Comparison of ENCODE assay signal across 23 mouse cellular contexts in genomic region chr3:7013516-7013915, GRCm38 (mm10).
DNase-seq lines count a peak whose midpoint lies in the region; ATAC-seq and TF ChIP-seq lines count a peak whose summit lies in the region.
"Had no signal": no experiment of that assay in that cellular context is flagged by ENCODE, and none has a peak within 500 bp of the region (broad histone marks: within the 10 kb centered on the region; RNA-seq: fewer than 3 reads in every experiment).

No protein-coding gene starts in this region.

- H3K36me3 ChIP-seq in midbrain, embryonic 11.5 days (ENCODE audit: control insufficient read depth, insufficient read depth, low read length), result no peaks in the 10 kb centered on the region
- no peaks in the 10 kb centered on the region for H3K36me3 ChIP-seq in midbrain, embryonic 10.5 days
- no peaks in the 10 kb centered on the region for H3K36me3 ChIP-seq in embryonic facial prominence, embryonic 10.5 days (replicated peaks)
- no peaks in the 10 kb centered on the region for H3K36me3 ChIP-seq in limb, embryonic 11.5 days (ENCODE audit: control insufficient read depth, insufficient read depth, low read length)
- H3K36me3 ChIP-seq in midbrain, postnatal 0 days (ENCODE audit: insufficient read depth, low read length), result no peaks in the 10 kb centered on the region
- H3K36me3 ChIP-seq in neural tube, embryonic 15.5 days, result no peaks in the 10 kb centered on the region
- H3K36me3 ChIP-seq: embryonic facial prominence, embryonic 12.5 days; heart, embryonic 10.5 days; limb, embryonic 15.5 days; liver, embryonic 15.5 days had no signal

- 0 out of 2 replicates have a peak, but pooled peaks have one; percentile 34 for ATAC-seq in midbrain, embryonic 11.5 days (ENCODE audit: low FRiP score)
- ATAC-seq in limb, embryonic 11.5 days (ENCODE audit: insufficient number of reproducible peaks, low FRiP score, low TSS enrichment, low read depth), result no peak
- ATAC-seq in midbrain, postnatal 0 days (ENCODE audit: low FRiP score), result no peak
- ATAC-seq in neural tube, embryonic 15.5 days (ENCODE audit: low FRiP score), result no peak
- ATAC-seq: forebrain, embryonic 14.5 days had no signal

- no peak overlapping the region for H3K4me2 ChIP-seq in midbrain, embryonic 11.5 days
- H3K4me2 ChIP-seq in limb, embryonic 11.5 days (ENCODE audit: low read depth, severe bottlenecking), result no peak overlapping the region
- H3K4me2 ChIP-seq in midbrain, postnatal 0 days (ENCODE audit: low read depth, low read length, poor library complexity, severe bottlenecking), result no peak overlapping the region
- no peak overlapping the region for H3K4me2 ChIP-seq in neural tube, embryonic 15.5 days
- H3K4me2 ChIP-seq: embryonic facial prominence, embryonic 12.5 days; limb, embryonic 15.5 days; liver, embryonic 15.5 days had no signal

- TF ChIP-seq CTCF in midbrain, postnatal 0 days (IDR thresholded peaks at IDR 0.05), result no peak

- H3K9me3 ChIP-seq in midbrain, embryonic 11.5 days (ENCODE audit: control insufficient read depth, low read length), result no peaks in the 10 kb centered on the region
- no peaks in the 10 kb centered on the region for H3K9me3 ChIP-seq in midbrain, embryonic 10.5 days (replicated peaks)
- no peaks in the 10 kb centered on the region for H3K9me3 ChIP-seq in embryonic facial prominence, embryonic 10.5 days
- H3K9me3 ChIP-seq in limb, embryonic 11.5 days (ENCODE audit: control insufficient read depth, low read length), result no peaks in the 10 kb centered on the region
- no peaks in the 10 kb centered on the region for H3K9me3 ChIP-seq in midbrain, postnatal 0 days (ENCODE audit: low read length)
- H3K9me3 ChIP-seq in neural tube, embryonic 15.5 days (replicated peaks), result no peaks in the 10 kb centered on the region
- H3K9me3 ChIP-seq: embryonic facial prominence, embryonic 12.5 days; heart, embryonic 10.5 days; limb, embryonic 15.5 days; liver, embryonic 15.5 days had no signal

- peaks cover 9% of the 10 kb centered on the region for H3K4me1 ChIP-seq in midbrain, embryonic 11.5 days (ENCODE audit: control insufficient read depth, insufficient read depth, low read length)
- H3K4me1 ChIP-seq in midbrain, embryonic 10.5 days, result peaks cover 32% of the 10 kb centered on the region
- peaks cover 15% of the 10 kb centered on the region for H3K4me1 ChIP-seq in embryonic facial prominence, embryonic 10.5 days
- H3K4me1 ChIP-seq in limb, embryonic 11.5 days (ENCODE audit: control insufficient read depth, insufficient read depth, low read length), result peaks cover 4% of the 10 kb centered on the region
- H3K4me1 ChIP-seq in midbrain, postnatal 0 days (ENCODE audit: insufficient read depth, low read length), result no peaks in the 10 kb centered on the region; the same call in 1 of the 2 replicates
- no peaks in the 10 kb centered on the region for H3K4me1 ChIP-seq in neural tube, embryonic 15.5 days
- H3K4me1 ChIP-seq: heart, embryonic 10.5 days; limb, embryonic 15.5 days; liver, embryonic 15.5 days had no signal

- no peak overlapping the region for H3K4me3 ChIP-seq in midbrain, embryonic 11.5 days (ENCODE audit: low read depth, low read length)
- H3K4me3 ChIP-seq in midbrain, embryonic 10.5 days, result no peak overlapping the region
- H3K4me3 ChIP-seq in embryonic facial prominence, embryonic 10.5 days, result no peak overlapping the region
- no peak overlapping the region for H3K4me3 ChIP-seq in limb, embryonic 11.5 days (ENCODE audit: low read depth, low read length)
- H3K4me3 ChIP-seq in midbrain, postnatal 0 days (ENCODE audit: low read depth, low read length), result no peak overlapping the region
- H3K4me3 ChIP-seq in neural tube, embryonic 15.5 days (replicated peaks), result no peak overlapping the region
- H3K4me3 ChIP-seq: embryonic facial prominence, embryonic 12.5 days; erythroblast, embryonic 14.5 days; gastrocnemius, adult 2 months; heart, embryonic 10.5 days; limb, embryonic 15.5 days; liver, embryonic 15.5 days had no signal

- H3K9ac ChIP-seq in midbrain, embryonic 11.5 days (ENCODE audit: low read length), result no peak overlapping the region
- no peak overlapping the region for H3K9ac ChIP-seq in limb, embryonic 11.5 days (ENCODE audit: low read length)
- no peak overlapping the region for H3K9ac ChIP-seq in midbrain, postnatal 0 days (replicated peaks; ENCODE audit: low read length, poor library complexity, severe bottlenecking)
- H3K9ac ChIP-seq in neural tube, embryonic 15.5 days (replicated peaks), result no peak overlapping the region
- H3K9ac ChIP-seq: embryonic facial prominence, embryonic 12.5 days; limb, embryonic 15.5 days; liver, embryonic 15.5 days had no signal

- peak; percentile 85 for DNase-seq in midbrain, embryonic 11.5 days (ENCODE audit: low spot score, missing footprints)
- no peak for DNase-seq in midbrain, embryonic 10.5 days (ENCODE audit: low spot score)
- DNase-seq in embryonic facial prominence, embryonic 10.5 days (ENCODE audit: low spot score), result no peak
- DNase-seq in limb, embryonic 11.5 days (ENCODE audit: low spot score), result no peak
- DNase-seq in midbrain, postnatal 0 days (ENCODE audit: low spot score), result no peak
- DNase-seq in heart, adult 9 months (ENCODE audit: low spot score in 2 of 2), result no peak
- DNase-seq: adrenal gland, postnatal 25 days; cerebellum, adult 9-10 months; gastrocnemius, adult 2 months; heart, postnatal 4 days; kidney, adult 8-10 months; kidney, postnatal 14 days; lung, postnatal 4 days; thymus, adult 2 months; thymus, postnatal 4 days had no signal

- no peak overlapping the region for H3K27ac ChIP-seq in midbrain, embryonic 11.5 days (ENCODE audit: low read depth, low read length)
- no peak overlapping the region; the same call in 1 of the 2 replicates for H3K27ac ChIP-seq in midbrain, embryonic 10.5 days (replicated peaks)
- peak overlapping the region; percentile 63; the same call in 1 of the 2 replicates for H3K27ac ChIP-seq in embryonic facial prominence, embryonic 10.5 days (replicated peaks)
- 0 out of 2 replicates have a peak overlapping the region, but pooled peaks have one; percentile 33 for H3K27ac ChIP-seq in limb, embryonic 11.5 days (replicated peaks; ENCODE audit: low read depth, low read length)
- H3K27ac ChIP-seq in midbrain, postnatal 0 days (ENCODE audit: low read depth, low read length), result peak overlapping the region; percentile 18; the same call in 1 of the 2 replicates
- no peak overlapping the region for H3K27ac ChIP-seq in neural tube, embryonic 15.5 days (replicated peaks)
- H3K27ac ChIP-seq: embryonic facial prominence, embryonic 12.5 days; gastrocnemius, adult 2 months; heart, embryonic 10.5 days; limb, embryonic 15.5 days; liver, embryonic 15.5 days; stomach, postnatal 0 days had no signal

- H3K27me3 ChIP-seq in midbrain, embryonic 11.5 days (ENCODE audit: control insufficient read depth, insufficient read depth, low read length), result no peaks in the 10 kb centered on the region
- no peaks in the 10 kb centered on the region for H3K27me3 ChIP-seq in midbrain, embryonic 10.5 days (ENCODE audit: low read depth, poor library complexity, severe bottlenecking)
- no peaks in the 10 kb centered on the region for H3K27me3 ChIP-seq in embryonic facial prominence, embryonic 10.5 days (replicated peaks; ENCODE audit: low read depth, poor library complexity, severe bottlenecking)
- H3K27me3 ChIP-seq in limb, embryonic 11.5 days (ENCODE audit: control insufficient read depth, insufficient read depth, low read length), result no peaks in the 10 kb centered on the region
- no peaks in the 10 kb centered on the region for H3K27me3 ChIP-seq in midbrain, postnatal 0 days (ENCODE audit: insufficient read depth, low read length)
- no peaks in the 10 kb centered on the region for H3K27me3 ChIP-seq in neural tube, embryonic 15.5 days (replicated peaks)
- H3K27me3 ChIP-seq: embryonic facial prominence, embryonic 12.5 days; limb, embryonic 15.5 days; liver, embryonic 15.5 days had no signal

Comparison
In these comparisons a context has a peak if more than half of its experiments do, and no peak if none do; other contexts are left out.
1. H3K27ac ChIP-seq: peak in embryonic facial prominence, embryonic 10.5 days (single experiment), limb, embryonic 11.5 days (single experiment) and midbrain, postnatal 0 days (single experiment); none in midbrain, embryonic 11.5 days (single experiment), midbrain, embryonic 10.5 days (single experiment) and neural tube, embryonic 15.5 days (single experiment).